Mouse (Mus musculus): ENCODE measurements around the gene Fbxo46. TPM values are rescaled to one million over a fixed set of nuclear protein-coding genes. Genes with fewer than 3 reads are reported as not detected.
"Not testable (repeated sequence)": the region's sequence is repeated elsewhere in the genome, so short reads cannot be mapped to it uniquely, and the experiment has no call there.

The Fbxo46 gene
- polyA plus RNA-seq, 1 experiment: 7.6 TPM

- peaks cover 8% of the 10 kb centered on the region for H3K4me1 ChIP-seq (ENCODE audit: control insufficient read depth, insufficient read depth, low read length)
- no peaks in the 10 kb centered on the region for H3K27me3 ChIP-seq (ENCODE audit: control insufficient read depth, insufficient read depth, low read length)
- H3K27ac ChIP-seq (ENCODE audit: insufficient read depth, low read length): no peak overlapping the region
- H3K4me3 ChIP-seq (replicated peaks; ENCODE audit: insufficient read depth, low read depth, low read length): no peak overlapping the region
- peak in 1 of 2 experiments; percentile 48 for DNase-seq
- peak; percentile 36; the same call in 1 of the 2 replicates for TF ChIP-seq CTCF (IDR thresholded peaks at IDR 0.05; ENCODE audit: borderline replicate concordance, insufficient read depth, low read depth, low read length)
- TF ChIP-seq POLR2A (IDR thresholded peaks at IDR 0.05; ENCODE audit: borderline replicate concordance, insufficient read depth, low read length): no peak
- 37% methylated on average over 5 of the region's 5 CpGs for WGBS
Measured at GRCm38 (mm10) chr7:19137380-19137779, 17.7 kb downstream of the Fbxo46 start.

- H3K27me3 ChIP-seq (ENCODE audit: control insufficient read depth, insufficient read depth, low read length): no peaks in the 10 kb centered on the region
- H3K4me1 ChIP-seq (ENCODE audit: control insufficient read depth, insufficient read depth, low read length): peaks cover 9% of the 10 kb centered on the region
- TF ChIP-seq POLR2A (IDR thresholded peaks at IDR 0.05; ENCODE audit: borderline replicate concordance, insufficient read depth, low read length) (no peak), CTCF (IDR thresholded peaks at IDR 0.05; ENCODE audit: borderline replicate concordance, insufficient read depth, low read depth, low read length) (no peak)
- DNase-seq: no peak
- no peak overlapping the region for H3K4me3 ChIP-seq (replicated peaks; ENCODE audit: insufficient read depth, low read depth, low read length)
- no peak overlapping the region for H3K27ac ChIP-seq (ENCODE audit: insufficient read depth, low read length)
- WGBS: 59% methylated on average over 10 of the region's 10 CpGs
Measured at GRCm38 (mm10) chr7:19146793-19147192, 27.1 kb downstream of the Fbxo46 start.

- no peaks in the 10 kb centered on the region for H3K27me3 ChIP-seq (ENCODE audit: control insufficient read depth, insufficient read depth, low read length)
- TF ChIP-seq CTCF (IDR thresholded peaks at IDR 0.05; ENCODE audit: borderline replicate concordance, insufficient read depth, low read depth, low read length) (no peak), POLR2A (IDR thresholded peaks at IDR 0.05; ENCODE audit: borderline replicate concordance, insufficient read depth, low read length) (no peak)
- DNase-seq: no peak
- WGBS: 56% methylated on average over 6 of the region's 6 CpGs
- no peak overlapping the region for H3K4me3 ChIP-seq (replicated peaks; ENCODE audit: insufficient read depth, low read depth, low read length)
- peaks cover 9% of the 10 kb centered on the region for H3K4me1 ChIP-seq (ENCODE audit: control insufficient read depth, insufficient read depth, low read length)
- no peak overlapping the region for H3K27ac ChIP-seq (ENCODE audit: insufficient read depth, low read length)
Measured at GRCm38 (mm10) chr7:19147497-19148045, 27.9 kb downstream of the Fbxo46 start.

GRCm38 (mm10) chr7:19148180-19148874 lies 28.7 kb downstream of the Fbxo46 start:
- 8% methylated on average over 20 of the region's 20 CpGs for WGBS
- Histone ChIP-seq H3K27ac (ENCODE audit: insufficient read depth, low read length) (peak overlapping the region; percentile 48), H3K27me3 (ENCODE audit: control insufficient read depth, insufficient read depth, low read length) (no peaks in the 10 kb centered on the region), H3K4me1 (ENCODE audit: control insufficient read depth, insufficient read depth, low read length) (peaks cover 9% of the 10 kb centered on the region), H3K4me3 (replicated peaks; ENCODE audit: insufficient read depth, low read depth, low read length) (peak overlapping the region; percentile 90)
- TF ChIP-seq CTCF (IDR thresholded peaks at IDR 0.05; ENCODE audit: borderline replicate concordance, insufficient read depth, low read depth, low read length) (no peak), POLR2A (IDR thresholded peaks at IDR 0.05; ENCODE audit: borderline replicate concordance, insufficient read depth, low read length) (no peak)
- no peak for DNase-seq

GRCm38 (mm10) chr7:19148875-19149541 lies 29.3 kb downstream of the Fbxo46 start, which contains the start of gene Qpctl:
Gene Qpctl, minus strand, starts transcription at chr7:19149291.
- Histone ChIP-seq H3K27ac (ENCODE audit: insufficient read depth, low read length) (peak within 1 kb of the TSS; percentile 48), H3K27me3 (ENCODE audit: control insufficient read depth, insufficient read depth, low read length) (no peaks in the 10 kb centered on the region), H3K4me1 (ENCODE audit: control insufficient read depth, insufficient read depth, low read length) (peaks cover 9% of the 10 kb centered on the region), H3K4me3 (replicated peaks; ENCODE audit: insufficient read depth, low read depth, low read length) (peak within 1 kb of the TSS; percentile 90)
- TF ChIP-seq POLR2A (IDR thresholded peaks at IDR 0.05; ENCODE audit: borderline replicate concordance, insufficient read depth, low read length) (peak; percentile 53; the same call in 1 of the 2 replicates), CTCF (IDR thresholded peaks at IDR 0.05; ENCODE audit: borderline replicate concordance, insufficient read depth, low read depth, low read length) (no peak)
- DNase-seq: peak; percentile 97 to 99
- under 1% methylated on average over 43 of the region's 43 CpGs for WGBS

- Histone ChIP-seq H3K27me3 (ENCODE audit: control insufficient read depth, insufficient read depth, low read length) (no peaks in the 10 kb centered on the region), H3K4me1 (ENCODE audit: control insufficient read depth, insufficient read depth, low read length) (peaks cover 9% of the 10 kb centered on the region), H3K4me3 (replicated peaks; ENCODE audit: insufficient read depth, low read depth, low read length) (peak within 1 kb of the TSS; percentile 90), H3K27ac (ENCODE audit: insufficient read depth, low read length) (peak within 1 kb of the TSS; percentile 48)
- TF ChIP-seq CTCF (IDR thresholded peaks at IDR 0.05; ENCODE audit: borderline replicate concordance, insufficient read depth, low read depth, low read length) (no peak), POLR2A (IDR thresholded peaks at IDR 0.05; ENCODE audit: borderline replicate concordance, insufficient read depth, low read length) (peak; percentile 88)
- WGBS: under 1% methylated on average over 24 of the region's 24 CpGs
- DNase-seq: peak; percentile 95 to 97
Measured at GRCm38 (mm10) chr7:19149626-19150025, 30.0 kb downstream of the Fbxo46 start, which contains the start of gene Snrpd2. Gene Snrpd2, plus strand, starts transcription at chr7:19149722.

GRCm38 (mm10) chr7:19151121-19151520 lies 31.5 kb downstream of the Fbxo46 start:
- not testable (repeated sequence) for H3K27ac ChIP-seq (ENCODE audit: insufficient read depth, low read length); H3K27me3 ChIP-seq (ENCODE audit: control insufficient read depth, insufficient read depth, low read length); H3K4me3 ChIP-seq (replicated peaks; ENCODE audit: insufficient read depth, low read depth, low read length); H3K4me1 ChIP-seq (ENCODE audit: control insufficient read depth, insufficient read depth, low read length); DNase-seq
- 82% methylated on average over 10 of the region's 10 CpGs for WGBS

Data from cerebellum, adult 2 months (tissue).